Mouse (Mus musculus): ENCODE measurements around the gene Sds.

GRCm38 (mm10) chr5:120468830-120469229 is 7.5 kb upstream of the Sds start:
- TF ChIP-seq CTCF (conservative IDR thresholded peaks at IDR 0.05; ENCODE audit: low read length) = no peak
- TF ChIP-seq POU5F1 (IDR thresholded peaks at IDR 0.05; ENCODE audit: borderline replicate concordance, low read length) = no peak

All from E14TG2a.4 (cell line).